Mouse (Mus musculus) hindbrain, embryonic 12.5 days (tissue): ENCODE results near the gene Pik3r1. TPM values are rescaled to one million over a fixed set of nuclear protein-coding genes. Genes with fewer than 3 reads are reported as not detected.

Experiments used
- ATAC-seq: fragments of 200-750 bp; cut with Nextera tagmentation; 2 replicates; pipeline ENCODE4 v1.8.0; 2017; ENCODE audit warnings: moderate TSS enrichment; ENCODE audit not compliant: low FRiP score
- H3K27ac ChIP-seq: fragments of 300-500 bp; sonication (generic); 2 replicates; pipeline ENCODE4 v1.5.1; 2016; ENCODE audit warnings: mild to moderate bottlenecking
- H3K27me3 ChIP-seq: fragments of 300-500 bp; sonication (generic); 2 replicates; pipeline ENCODE4 v1.6.1; 2016; ENCODE audit warnings: mild to moderate bottlenecking
- H3K36me3 ChIP-seq: fragments of 300-500 bp; sonication (generic); 2 replicates; pipeline ENCODE4 v1.6.1; 2016; ENCODE audit warnings: mild to moderate bottlenecking
- H3K4me1 ChIP-seq: fragments of 300-500 bp; sonication (generic); 2 replicates; pipeline ENCODE4 v1.6.1; 2016
- H3K4me2 ChIP-seq: fragments of 300-500 bp; sonication (generic); replicated peaks from 2 replicates; pipeline ENCODE4 v1.6.1; 2016; ENCODE audit warnings: mild to moderate bottlenecking
- H3K4me3 ChIP-seq: fragments of 300-500 bp; sonication (generic); 2 replicates; pipeline ENCODE4 v1.5.1; 2016; ENCODE audit warnings: mild to moderate bottlenecking
- H3K9ac ChIP-seq: fragments of 300-500 bp; sonication (generic); 2 replicates; pipeline ENCODE4 v1.6.1; 2016; ENCODE audit warnings: mild to moderate bottlenecking, moderate library complexity
- H3K9me3 ChIP-seq: fragments of 300-500 bp; sonication (generic); replicated peaks from 2 replicates; pipeline ENCODE4 v1.6.1; 2016; ENCODE audit warnings: mild to moderate bottlenecking
- WGBS: fragments of 180-500 bp; shearing (Covaris S2); methylation state at CpG from one replicate; pipeline ENCODE4 v1.1.7; 2016; 5-methylcytosine and 5-hydroxymethylcytosine counted together
- polyA plus RNA-seq: library from polyadenylated mRNA; unstranded; fragments of >200 nt; fragmentation: Nextera tagmentation; extraction: Ambion mirVana; gene quantifications from 2 replicates; pipeline ENCODE4 v1.2.1, GENCODE M21; 2016

Gene Pik3r1
- polyA plus RNA-seq, 1 experiment from 2014 or later: 31.4 TPM

GRCm38 (mm10) chr13:101798522-101798921 lies 30.5 kb upstream of the Pik3r1 start:
- no peak overlapping the region for H3K4me3 ChIP-seq
- H3K9me3 ChIP-seq: no peaks in the 10 kb centered on the region
- no peak overlapping the region for H3K4me2 ChIP-seq
- H3K36me3 ChIP-seq: no peaks in the 10 kb centered on the region
- WGBS: 81% methylated on average over 4 of the region's 4 CpGs
- no peaks in the 10 kb centered on the region; the same call in 1 of the 2 replicates for H3K27me3 ChIP-seq
- peaks cover 11% of the 10 kb centered on the region for H3K4me1 ChIP-seq
- no peak for ATAC-seq
- no peak overlapping the region for H3K9ac ChIP-seq
- no peak overlapping the region for H3K27ac ChIP-seq

GRCm38 (mm10) chr13:101796983-101797382 lies 29.0 kb upstream of the Pik3r1 start:
- no peak overlapping the region for H3K27ac ChIP-seq
- no peak overlapping the region for H3K9ac ChIP-seq
- WGBS: 54% methylated on average over 6 of the region's 6 CpGs
- no peaks in the 10 kb centered on the region for H3K9me3 ChIP-seq
- no peak overlapping the region for H3K4me3 ChIP-seq
- no peak overlapping the region for H3K4me2 ChIP-seq
- H3K36me3 ChIP-seq: no peaks in the 10 kb centered on the region
- ATAC-seq: no peak
- no peaks in the 10 kb centered on the region; the same call in 1 of the 2 replicates for H3K27me3 ChIP-seq
- peaks cover 11% of the 10 kb centered on the region for H3K4me1 ChIP-seq

GRCm38 (mm10) chr13:101785705-101786104 lies 17.7 kb upstream of the Pik3r1 start:
- 74% methylated on average over 4 of the region's 4 CpGs for WGBS
- Histone ChIP-seq H3K4me3 (no peak overlapping the region), H3K27me3 (no peaks in the 10 kb centered on the region), H3K36me3 (no peaks in the 10 kb centered on the region), H3K9ac (no peak overlapping the region), H3K9me3 (no peaks in the 10 kb centered on the region), H3K4me1 (no peaks in the 10 kb centered on the region), H3K27ac (no peak overlapping the region), H3K4me2 (no peak overlapping the region)
- no peak for ATAC-seq

DNA sequence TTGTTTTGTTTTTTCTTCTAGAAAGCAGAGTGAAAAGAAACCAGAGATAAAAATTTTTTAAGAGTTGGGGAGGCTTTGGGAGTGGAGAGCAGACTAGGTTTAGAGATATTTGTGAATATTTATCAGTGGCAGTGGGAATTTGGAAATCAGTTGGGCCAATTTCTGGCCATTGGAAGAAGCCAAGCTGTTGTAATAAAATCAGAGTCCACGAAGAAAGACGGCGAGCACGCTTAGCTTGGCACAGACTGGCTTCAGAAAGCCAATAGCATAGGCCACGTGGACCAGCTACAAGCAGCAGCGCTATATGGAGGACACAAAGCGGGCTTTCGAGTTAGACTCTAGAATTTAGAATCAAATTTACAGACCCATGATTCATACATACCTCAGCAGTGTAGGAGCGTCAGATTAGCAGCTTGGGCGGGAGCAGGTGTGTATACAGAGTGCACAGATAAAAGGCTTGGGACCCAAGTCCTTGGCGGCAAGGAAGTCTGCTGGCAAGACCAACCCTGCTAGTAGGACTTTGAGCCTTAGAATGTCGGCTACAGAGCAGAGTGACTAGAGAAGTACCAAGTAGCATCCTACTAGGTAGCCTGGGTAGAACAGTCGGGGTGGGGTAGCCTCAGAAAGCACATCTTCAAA lies 16.8 kb upstream of the Pik3r1 start:
- 95% methylated on average over 13 of the region's 13 CpGs for WGBS
- ATAC-seq: no peak

GRCm38 (mm10) chr13:101779011-101779410 lies 11.0 kb upstream of the Pik3r1 start:
- Histone ChIP-seq H3K27me3 (no peaks in the 10 kb centered on the region), H3K4me3 (no peak overlapping the region), H3K4me1 (no peaks in the 10 kb centered on the region), H3K9me3 (no peaks in the 10 kb centered on the region), H3K27ac (no peak overlapping the region), H3K36me3 (no peaks in the 10 kb centered on the region), H3K4me2 (no peak overlapping the region), H3K9ac (no peak overlapping the region)
- 90% methylated on average over 4 of the region's 4 CpGs for WGBS
- no peak for ATAC-seq

More for the DNA sequence above, 16.8 kb upstream of the Pik3r1 start:
- H3K4me1 ChIP-seq: no peaks in the 10 kb centered on the region
- no peak overlapping the region for H3K27ac ChIP-seq
- no peak overlapping the region for H3K4me3 ChIP-seq
- no peak overlapping the region for H3K9ac ChIP-seq
- H3K4me2 ChIP-seq: no peak overlapping the region
- H3K36me3 ChIP-seq: no peaks in the 10 kb centered on the region
- no peaks in the 10 kb centered on the region for H3K9me3 ChIP-seq
- H3K27me3 ChIP-seq: no peaks in the 10 kb centered on the region

GRCm38 (mm10) chr13:101777851-101778250 lies 9.8 kb upstream of the Pik3r1 start:
- no peak overlapping the region for H3K4me3 ChIP-seq
- H3K36me3 ChIP-seq: no peaks in the 10 kb centered on the region
- H3K4me1 ChIP-seq: no peaks in the 10 kb centered on the region
- no peak overlapping the region for H3K4me2 ChIP-seq
- no peaks in the 10 kb centered on the region for H3K27me3 ChIP-seq
- H3K9ac ChIP-seq: no peak overlapping the region
- no peak overlapping the region for H3K27ac ChIP-seq
- WGBS: 91% methylated on average over 3 of the region's 3 CpGs
- no peaks in the 10 kb centered on the region for H3K9me3 ChIP-seq
- ATAC-seq: no peak

DNA sequence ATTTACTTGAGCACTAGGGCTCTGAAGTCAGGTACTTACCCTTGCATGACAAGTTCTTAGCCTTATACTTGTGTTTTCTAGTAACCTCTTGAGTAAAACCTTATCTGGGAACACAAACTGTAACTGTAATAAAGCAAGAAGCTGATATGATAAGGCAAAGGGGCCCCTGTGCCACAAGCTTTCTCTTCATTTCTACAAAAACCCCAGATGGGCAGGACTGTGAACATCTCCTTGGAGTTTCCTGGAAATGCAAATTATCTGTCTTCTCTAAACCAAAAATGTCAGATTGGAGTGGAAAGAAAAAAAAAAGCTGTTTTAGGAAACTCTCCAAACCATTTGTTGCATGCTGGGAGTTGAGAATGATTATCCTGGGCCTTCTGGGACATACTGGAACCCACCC lies 3.1 kb upstream of the Pik3r1 start:
- no peak overlapping the region for H3K27ac ChIP-seq
- no peak for ATAC-seq

GRCm38 (mm10) chr13:101769955-101770354 lies 1.9 kb upstream of the Pik3r1 start:
- 83% methylated on average over 4 of the region's 4 CpGs for WGBS
- ATAC-seq: no peak
- H3K4me2 ChIP-seq: no peak overlapping the region
- no peaks in the 10 kb centered on the region for H3K27me3 ChIP-seq
- H3K4me3 ChIP-seq: no peak overlapping the region
- H3K9ac ChIP-seq: no peak overlapping the region
- H3K9me3 ChIP-seq: no peaks in the 10 kb centered on the region
- H3K36me3 ChIP-seq: no peaks in the 10 kb centered on the region
- peaks cover 14% of the 10 kb centered on the region for H3K4me1 ChIP-seq
- H3K27ac ChIP-seq: no peak overlapping the region

More for the DNA sequence above, 3.1 kb upstream of the Pik3r1 start:
- Histone ChIP-seq H3K4me2 (no peak overlapping the region), H3K9me3 (no peaks in the 10 kb centered on the region), H3K9ac (no peak overlapping the region), H3K36me3 (no peaks in the 10 kb centered on the region), H3K4me3 (no peak overlapping the region), H3K27me3 (no peaks in the 10 kb centered on the region), H3K4me1 (peaks cover 8% of the 10 kb centered on the region)

- H3K27ac ChIP-seq: peak overlapping the region; percentile 71
- no peaks in the 10 kb centered on the region for H3K27me3 ChIP-seq
- H3K36me3 ChIP-seq: no peaks in the 10 kb centered on the region
- under 1% methylated on average over 17 of the region's 17 CpGs for WGBS
- no peaks in the 10 kb centered on the region for H3K9me3 ChIP-seq
- H3K9ac ChIP-seq: peak overlapping the region; percentile 96
- H3K4me1 ChIP-seq: peaks cover 19% of the 10 kb centered on the region
- H3K4me3 ChIP-seq: peak overlapping the region; percentile 91
- ATAC-seq: peak; percentile 12
- H3K4me2 ChIP-seq: peak overlapping the region; percentile 90
Observed at GRCm38 (mm10) chr13:101768630-101768991, 594 bp upstream of the Pik3r1 start.

GRCm38 (mm10) chr13:101767013-101767808 lies 806 bp downstream of the Pik3r1 start:
- under 1% methylated on average over 60 of the region's 60 CpGs for WGBS
- H3K36me3 ChIP-seq: no peaks in the 10 kb centered on the region
- peak overlapping the region; percentile 90 for H3K4me2 ChIP-seq
- no peaks in the 10 kb centered on the region for H3K9me3 ChIP-seq
- no peaks in the 10 kb centered on the region for H3K27me3 ChIP-seq
- peak overlapping the region; percentile 91 for H3K4me3 ChIP-seq
- H3K9ac ChIP-seq: peak overlapping the region; percentile 96
- peak; percentile 65 for ATAC-seq
- peak overlapping the region; percentile 97 for H3K27ac ChIP-seq
- H3K4me1 ChIP-seq: peaks cover 19% of the 10 kb centered on the region

GRCm38 (mm10) chr13:101766605-101767012 lies 1.4 kb downstream of the Pik3r1 start:
- H3K9ac ChIP-seq: peak overlapping the region; percentile 96
- H3K27me3 ChIP-seq: no peaks in the 10 kb centered on the region
- peak overlapping the region; percentile 97 for H3K27ac ChIP-seq
- peak overlapping the region; percentile 90 for H3K4me2 ChIP-seq
- 0% methylated on average over 5 of the region's 5 CpGs for WGBS
- H3K9me3 ChIP-seq: no peaks in the 10 kb centered on the region
- H3K4me3 ChIP-seq: peak overlapping the region; percentile 91
- no peaks in the 10 kb centered on the region for H3K36me3 ChIP-seq
- ATAC-seq: no peak
- H3K4me1 ChIP-seq: peaks cover 19% of the 10 kb centered on the region

GRCm38 (mm10) chr13:101765976-101766375 lies 2.0 kb downstream of the Pik3r1 start:
- Histone ChIP-seq H3K27me3 (no peaks in the 10 kb centered on the region), H3K4me3 (peak overlapping the region; percentile 91), H3K9me3 (no peaks in the 10 kb centered on the region), H3K36me3 (no peaks in the 10 kb centered on the region), H3K27ac (no peak overlapping the region), H3K4me1 (peaks cover 19% of the 10 kb centered on the region), H3K9ac (peak overlapping the region; percentile 96), H3K4me2 (peak overlapping the region; percentile 90)
- ATAC-seq: no peak
- WGBS: 34% methylated on average over 3 of the region's 3 CpGs
